Mouse (Mus musculus) intestine, embryonic 16.5 days (tissue): ENCODE data around the gene Myo1g. TPM values are rescaled to one million over a fixed set of nuclear protein-coding genes. Genes with fewer than 3 reads are reported as not detected.

Source experiments
- ATAC-seq: fragments of 200-750 bp; cut with Nextera tagmentation; 2 replicates; pipeline ENCODE4 v1.8.0; 2017; ENCODE audit warnings: moderate TSS enrichment, moderate library complexity
- H3K27ac ChIP-seq: fragments of 300-500 bp; sonication (generic); 2 replicates; pipeline ENCODE4 v1.5.1; 2014; ENCODE audit warnings: mild to moderate bottlenecking, low read length
- H3K27me3 ChIP-seq: fragments of 300-500 bp; sonication (generic); replicated peaks from 2 replicates; pipeline ENCODE4 v1.6.1; 2014; ENCODE audit warnings: low read length, control low read depth, mixed read lengths; ENCODE audit not compliant: control insufficient read depth, insufficient read depth
- H3K36me3 ChIP-seq: fragments of 300-500 bp; sonication (generic); 2 replicates; pipeline ENCODE4 v1.6.1; 2014; ENCODE audit warnings: low read length, control low read depth; ENCODE audit not compliant: control insufficient read depth, insufficient read depth
- H3K4me1 ChIP-seq: fragments of 300-500 bp; sonication (generic); 2 replicates; pipeline ENCODE4 v1.6.1; 2014; ENCODE audit warnings: low read length, control low read depth, mixed read lengths; ENCODE audit not compliant: control insufficient read depth, insufficient read depth
- H3K4me2 ChIP-seq: fragments of 300-500 bp; sonication (generic); 2 replicates; pipeline ENCODE4 v1.6.1; 2014; ENCODE audit warnings: low read depth, low read length, control low read depth
- H3K4me3 ChIP-seq: fragments of 300-500 bp; sonication (generic); 2 replicates; pipeline ENCODE4 v1.5.1; 2014; ENCODE audit warnings: mild to moderate bottlenecking, low read length
- H3K9ac ChIP-seq: fragments of 300-500 bp; sonication (generic); 2 replicates; pipeline ENCODE4 v1.6.1; 2014; ENCODE audit warnings: low read depth, low read length
- H3K9me3 ChIP-seq: fragments of 300-500 bp; sonication (generic); 2 replicates; pipeline ENCODE4 v1.6.1; 2016; ENCODE audit warnings: low read length, control low read depth; ENCODE audit not compliant: control insufficient read depth
- WGBS: fragments of 180-500 bp; shearing (Covaris S2); extraction: QIAGEN DNeasy Blood & Tissue Kit; methylation state at CpG from one replicate; pipeline ENCODE4 v1.1.7; 2014; 5-methylcytosine and 5-hydroxymethylcytosine counted together
- polyA plus RNA-seq: library from polyadenylated mRNA; unstranded; fragments of >200 nt; fragmentation: Nextera tagmentation; extraction: Ambion mirVana; gene quantifications from 2 replicates; pipeline ENCODE4 v1.2.1, GENCODE M21; 2015

Gene Myo1g
- polyA plus RNA-seq, 1 experiment from 2014 or later: 2.3 TPM

GRCm38 (mm10) chr11:6474874-6475731, 45.7 kb downstream of the Myo1g start:
- WGBS: 0% methylated on average over 107 of the region's 109 CpGs
- Histone ChIP-seq H3K9me3 (no peaks in the 10 kb centered on the region), H3K9ac (peak overlapping the region; percentile 96)

GRCm38 (mm10) chr11:6474381-6474780, 46.4 kb downstream of the Myo1g start:
- Histone ChIP-seq H3K27ac (peak overlapping the region; percentile 99), H3K27me3 (no peaks in the 10 kb centered on the region), H3K4me2 (peak overlapping the region; percentile 75), H3K4me1 (peaks cover 8% of the 10 kb centered on the region), H3K4me3 (peak overlapping the region; percentile 95), H3K9me3 (no peaks in the 10 kb centered on the region), H3K9ac (peak overlapping the region; percentile 96), H3K36me3 (no peaks in the 10 kb centered on the region)
- WGBS: 19% methylated on average over 6 of the region's 6 CpGs
- no peak for ATAC-seq

More at GRCm38 (mm10) chr11:6474874-6475731, 45.7 kb downstream of the Myo1g start:
- Histone ChIP-seq H3K4me2 (peak overlapping the region; percentile 75), H3K27me3 (no peaks in the 10 kb centered on the region), H3K4me1 (peaks cover 8% of the 10 kb centered on the region), H3K36me3 (no peaks in the 10 kb centered on the region), H3K27ac (peak overlapping the region; percentile 99), H3K4me3 (peak overlapping the region; percentile 95)
- ATAC-seq: peak; percentile 52

GRCm38 (mm10) chr11:6472076-6472475, 48.7 kb downstream of the Myo1g start:
- Histone ChIP-seq H3K36me3 (0 out of 2 replicates have a peak, but pooled peaks cover under 1% of the 10 kb centered on the region), H3K4me2 (peak overlapping the region; percentile 76), H3K9ac (peak overlapping the region; percentile 59), H3K9me3 (no peaks in the 10 kb centered on the region), H3K4me1 (peaks cover 8% of the 10 kb centered on the region), H3K27me3 (no peaks in the 10 kb centered on the region), H3K27ac (peak overlapping the region; percentile 78), H3K4me3 (peak overlapping the region; percentile 51)
- no peak for ATAC-seq

GRCm38 (mm10) chr11:6471493-6471892, 49.3 kb downstream of the Myo1g start:
- Histone ChIP-seq H3K27me3 (no peaks in the 10 kb centered on the region), H3K4me2 (peak overlapping the region; percentile 76), H3K9ac (peak overlapping the region; percentile 56), H3K9me3 (no peaks in the 10 kb centered on the region), H3K36me3 (peaks cover 5% of the 10 kb centered on the region; the same call in 1 of the 2 replicates), H3K27ac (peak overlapping the region; percentile 78), H3K4me3 (peak overlapping the region; percentile 51), H3K4me1 (peaks cover 8% of the 10 kb centered on the region)
- 7% methylated on average over 1 of the region's 1 CpGs for WGBS
- ATAC-seq: no peak

- peaks cover 8% of the 10 kb centered on the region for H3K4me1 ChIP-seq
- H3K4me2 ChIP-seq: peak overlapping the region; percentile 76
- H3K9ac ChIP-seq: peak overlapping the region; percentile 39; the same call in 1 of the 2 replicates
- peaks cover 9% of the 10 kb centered on the region for H3K36me3 ChIP-seq
- WGBS: 35% methylated on average over 2 of the region's 2 CpGs
- H3K27ac ChIP-seq: no peak overlapping the region
- peak overlapping the region; percentile 40 for H3K4me3 ChIP-seq
- ATAC-seq: no peak
- H3K9me3 ChIP-seq: no peaks in the 10 kb centered on the region
- H3K27me3 ChIP-seq: no peaks in the 10 kb centered on the region
Measured at GRCm38 (mm10) chr11:6471054-6471453, 49.7 kb downstream of the Myo1g start.

DNA sequence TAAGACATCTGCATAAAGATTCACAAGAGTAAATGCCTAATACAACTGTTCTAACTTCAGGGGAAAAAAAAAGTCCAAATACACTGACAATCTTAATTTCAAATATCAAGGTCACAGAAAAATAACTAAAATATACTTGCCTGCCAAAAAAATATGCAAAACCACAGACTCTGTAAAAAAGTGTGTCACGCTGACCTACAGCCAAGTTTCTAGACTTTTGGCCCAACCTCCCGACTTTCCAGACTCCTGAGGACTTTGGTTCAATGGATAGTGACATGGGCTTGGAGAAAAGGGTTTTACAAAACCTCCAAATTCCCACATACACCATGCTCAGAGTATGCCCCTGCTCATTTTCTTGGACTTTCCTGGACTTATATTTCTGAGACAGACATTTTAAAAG, 52.2 kb downstream of the Myo1g start:
- H3K27ac ChIP-seq: no peak overlapping the region
- 85% methylated on average over 2 of the region's 2 CpGs for WGBS

DNA sequence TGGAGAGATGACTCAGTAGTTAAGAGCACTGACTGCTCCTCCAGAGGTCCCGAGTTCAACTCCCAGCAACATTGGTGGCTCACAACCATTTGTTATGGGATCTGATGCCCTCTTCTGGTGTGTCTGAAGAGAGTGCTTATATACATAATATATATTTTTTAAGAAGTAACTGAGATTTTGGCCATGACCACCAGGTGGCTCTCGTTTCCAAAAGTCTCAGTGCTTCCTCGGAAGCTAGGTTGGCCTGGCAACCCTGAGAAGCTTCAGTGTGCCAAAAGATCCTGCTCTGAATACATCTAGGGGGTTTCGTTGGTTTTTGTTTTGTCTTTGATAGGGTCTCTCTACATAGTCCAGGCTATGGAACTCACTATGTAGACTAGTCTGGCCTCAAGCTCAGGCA, 55.6 kb downstream of the Myo1g start:
- peak; percentile 69 for ATAC-seq
- Histone ChIP-seq H3K4me2 (no peak overlapping the region), H3K36me3 (peaks cover 11% of the 10 kb centered on the region), H3K4me3 (no peak overlapping the region), H3K4me1 (no peaks in the 10 kb centered on the region; the same call in 1 of the 2 replicates), H3K27me3 (no peaks in the 10 kb centered on the region), H3K27ac (no peak overlapping the region), H3K9ac (no peak overlapping the region), H3K9me3 (no peaks in the 10 kb centered on the region)
- 27% methylated on average over 4 of the region's 4 CpGs for WGBS

More for the DNA sequence above, 52.2 kb downstream of the Myo1g start:
- no peak overlapping the region for H3K4me3 ChIP-seq
- no peak overlapping the region for H3K4me2 ChIP-seq
- H3K36me3 ChIP-seq: peaks cover 11% of the 10 kb centered on the region
- ATAC-seq: no peak
- H3K4me1 ChIP-seq: peaks cover 5% of the 10 kb centered on the region
- H3K27me3 ChIP-seq: no peaks in the 10 kb centered on the region
- H3K9me3 ChIP-seq: no peaks in the 10 kb centered on the region
- H3K9ac ChIP-seq: no peak overlapping the region

- WGBS: 83% methylated on average over 6 of the region's 6 CpGs
- Histone ChIP-seq H3K27ac (no peak overlapping the region), H3K4me2 (no peak overlapping the region), H3K4me1 (no peaks in the 10 kb centered on the region), H3K9ac (no peak overlapping the region), H3K9me3 (no peaks in the 10 kb centered on the region), H3K36me3 (peaks cover 11% of the 10 kb centered on the region), H3K27me3 (no peaks in the 10 kb centered on the region), H3K4me3 (no peak overlapping the region)
- no peak for ATAC-seq
Measured at GRCm38 (mm10) chr11:6463159-6463837, 57.5 kb downstream of the Myo1g start.
